Mouse (Mus musculus): ENCODE measurements around the gene 2310030G06Rik.

2310030G06Rik gene

DNA sequence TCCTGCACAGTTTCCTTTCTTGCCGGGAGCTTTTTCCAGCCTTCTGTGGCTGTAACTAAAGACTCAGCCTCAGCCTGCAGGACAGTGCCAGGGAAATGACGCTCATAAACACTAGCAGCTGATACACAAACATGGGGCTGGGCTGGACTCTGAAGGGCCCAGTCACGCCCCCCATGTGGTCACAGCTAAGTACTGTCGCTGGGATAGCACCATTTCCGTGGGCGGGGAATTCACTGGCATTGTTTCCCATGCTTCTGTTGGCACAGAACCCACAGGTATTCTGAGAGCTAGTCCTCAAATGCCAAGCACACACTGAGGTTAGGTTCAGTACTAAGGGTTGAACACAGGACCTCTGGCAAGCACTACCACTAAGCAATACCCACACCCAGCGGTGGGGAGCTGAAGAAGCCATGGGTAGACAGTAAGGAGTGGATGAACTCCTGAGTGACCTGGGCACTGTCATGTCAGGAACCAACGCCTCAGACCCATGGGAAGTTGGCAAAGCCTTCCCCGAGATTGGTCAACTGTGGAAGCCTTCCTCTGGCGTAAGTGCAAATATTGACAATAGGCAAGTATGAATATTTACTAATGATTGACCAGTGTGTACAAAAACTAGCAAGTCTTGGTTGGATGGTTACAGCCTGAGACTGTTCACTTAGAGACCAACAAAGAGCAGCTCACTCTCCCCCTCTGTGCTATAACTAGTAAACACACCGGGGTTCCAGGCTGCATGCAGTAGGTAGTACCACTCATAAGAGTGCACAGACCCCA is 45.2 kb downstream of the 2310030G06Rik start:
- in situ Hi-C loops (cut with MboI, MseI): no loop called here

DNA sequence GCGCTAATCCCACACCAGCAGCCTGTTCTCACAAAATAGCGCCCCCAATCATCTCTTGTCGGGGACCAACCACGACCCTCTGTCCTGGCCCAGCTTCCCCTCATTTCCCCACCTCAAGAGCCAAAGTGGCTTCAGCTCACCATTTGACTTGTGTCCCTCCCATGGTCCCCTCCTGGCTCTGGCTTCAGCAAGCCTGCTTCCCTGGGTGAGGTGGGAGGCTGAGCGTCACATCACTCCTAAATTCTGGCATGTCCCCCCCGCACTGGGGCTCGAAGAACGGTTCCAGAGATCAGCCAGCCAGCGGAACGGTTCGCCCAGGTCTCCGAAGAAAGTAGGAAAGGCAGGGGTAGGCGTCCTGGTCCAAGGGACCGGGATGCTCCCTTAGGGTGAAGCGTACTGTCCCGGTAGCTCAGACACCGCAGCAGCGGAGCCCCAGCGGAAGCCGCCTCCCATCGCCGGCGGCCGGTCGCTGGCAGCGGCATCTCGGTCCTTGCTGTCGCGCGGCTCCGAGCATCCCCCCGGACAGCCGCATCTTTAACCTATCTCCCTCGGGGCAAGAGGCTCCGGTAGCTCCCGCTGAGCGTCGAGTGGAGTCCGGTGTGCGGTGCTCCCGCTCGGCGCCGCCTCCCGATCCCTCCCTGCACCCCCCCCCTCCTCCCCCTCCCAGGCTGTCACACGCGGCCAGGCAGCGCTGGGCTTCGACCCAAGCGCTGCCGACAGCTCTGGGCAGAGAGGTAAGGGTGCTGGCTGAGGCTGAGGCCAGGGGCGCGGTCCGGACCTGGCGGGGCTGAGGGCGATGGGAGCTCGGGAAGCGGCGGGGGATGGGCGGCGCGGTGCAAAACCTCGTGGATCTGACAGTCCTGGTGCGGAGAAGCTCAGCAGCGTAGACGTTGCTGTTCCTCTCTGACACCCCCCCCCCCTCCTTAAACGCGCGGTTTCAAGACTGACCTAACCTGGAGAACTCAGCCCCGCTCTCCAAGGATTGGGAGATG is 47.6 kb downstream of the 2310030G06Rik start:
- in situ Hi-C loops (cut with MboI, MseI): loop anchor here (5.0 kb wide), 2 partner anchors 39 to 69 kb away; partner anchors contain the start of genes Dixdc1 and Fdxacb1

DNA sequence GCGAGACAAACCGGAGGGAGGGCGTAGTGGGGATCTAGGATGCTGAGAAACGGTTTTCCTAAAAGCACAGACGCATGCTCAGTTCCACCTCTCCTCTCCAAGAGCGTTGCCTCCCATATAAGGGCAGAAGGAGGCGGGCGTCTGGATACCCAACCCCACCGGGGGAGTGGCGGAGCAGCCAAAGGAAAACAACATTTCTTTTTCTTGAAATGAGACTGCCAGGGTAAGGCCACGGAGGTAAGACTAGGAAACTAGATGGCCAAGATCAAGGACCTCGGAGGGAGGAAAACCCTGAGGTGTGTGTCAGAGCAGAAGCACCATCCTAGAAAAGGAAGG is 48.7 kb downstream of the 2310030G06Rik start:
- in situ Hi-C loops (cut with MboI, MseI): loop anchor here (5.0 kb wide), 2 partner anchors 40 to 70 kb away; partner anchors contain the start of genes Dixdc1 and Fdxacb1

DNA sequence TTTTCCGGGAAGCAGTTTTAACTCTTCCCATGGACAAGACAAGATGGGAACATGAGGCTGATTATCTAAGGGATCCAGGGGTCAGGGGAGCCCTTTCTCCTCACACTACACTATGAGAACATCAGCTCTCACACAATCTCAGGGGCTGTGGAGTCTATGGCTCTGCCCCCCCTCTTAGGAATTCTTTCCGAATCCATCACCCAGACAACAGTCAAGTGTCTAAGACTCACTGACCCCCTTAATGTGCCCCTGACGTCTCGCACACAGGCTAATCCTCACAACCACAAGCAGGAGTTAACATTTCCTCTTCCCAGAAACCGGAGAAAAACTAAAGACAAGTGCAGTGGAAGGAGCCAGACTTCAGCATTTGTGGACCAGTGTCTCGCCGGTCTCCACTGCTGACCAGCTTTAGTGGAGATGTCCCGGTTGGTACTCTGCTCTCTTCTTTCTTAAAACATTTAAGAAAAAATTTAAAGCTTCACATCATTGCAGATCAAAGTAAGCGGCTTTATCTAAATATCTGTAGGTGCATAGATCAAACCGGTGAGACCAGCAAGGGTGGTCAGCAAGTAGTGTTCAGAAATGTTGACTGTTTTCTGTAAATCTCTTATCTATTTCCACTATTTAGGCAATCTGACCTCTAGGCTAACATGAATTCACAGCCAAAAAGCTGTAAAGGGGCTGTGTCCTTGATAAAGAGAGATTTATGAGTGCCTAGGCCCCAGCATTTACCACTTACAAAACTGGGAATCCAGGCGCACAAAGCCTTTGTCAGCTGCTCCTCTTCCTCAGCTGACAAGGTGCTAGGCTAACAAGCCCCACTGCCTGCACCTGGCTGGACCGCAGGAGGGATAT is 49.3 kb downstream of the 2310030G06Rik start:
- in situ Hi-C loops (cut with MboI, MseI): loop anchor here (5.0 kb wide), 2 partner anchors 40 to 70 kb away; partner anchors contain the start of genes Dixdc1 and Fdxacb1

DNA sequence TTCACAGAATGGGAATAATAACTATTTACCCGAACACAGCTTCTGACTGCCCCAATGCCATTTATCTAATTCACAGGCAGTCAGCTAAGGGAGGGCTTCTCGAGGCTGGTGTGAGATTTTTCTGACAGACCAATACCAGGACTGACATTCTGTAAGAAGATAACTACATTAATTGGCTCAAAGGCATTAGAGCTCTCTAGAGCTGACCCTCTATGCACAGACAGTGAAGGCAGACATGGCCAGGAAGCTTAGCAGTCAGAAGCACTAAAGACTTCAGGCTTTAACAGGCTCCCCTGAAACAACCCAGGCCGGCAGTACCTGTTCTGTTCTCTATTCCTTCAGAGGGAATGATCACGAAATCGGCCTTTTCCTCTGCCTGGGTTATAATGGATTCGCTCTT is 51.2 kb downstream of the 2310030G06Rik start:
- in situ Hi-C loops (cut with MboI, MseI): loop anchor here (5.0 kb wide), 2 partner anchors 42 to 72 kb away; partner anchors contain the start of genes Dixdc1 and Fdxacb1

DNA sequence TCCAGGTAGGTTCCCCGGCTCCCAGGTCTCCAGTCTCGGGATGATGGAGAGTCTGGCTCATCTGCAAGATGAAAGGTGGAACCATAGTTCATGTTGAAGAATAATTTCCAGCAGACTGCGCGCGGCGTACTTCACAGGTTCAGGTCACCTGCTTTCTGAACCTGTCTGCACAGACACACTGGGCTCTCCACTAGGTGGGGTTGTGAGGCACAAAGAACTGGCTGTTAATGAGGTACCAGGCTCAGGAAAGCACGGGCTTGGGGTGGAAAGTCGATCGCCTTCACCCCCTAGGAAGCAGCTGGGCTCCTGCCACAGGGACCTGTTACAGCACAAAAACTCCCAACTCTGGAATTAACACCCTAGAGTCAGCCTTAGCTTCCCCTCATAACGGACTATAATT is 52.7 kb downstream of the 2310030G06Rik start:
- in situ Hi-C loops (cut with MboI, MseI): no loop called here

DNA sequence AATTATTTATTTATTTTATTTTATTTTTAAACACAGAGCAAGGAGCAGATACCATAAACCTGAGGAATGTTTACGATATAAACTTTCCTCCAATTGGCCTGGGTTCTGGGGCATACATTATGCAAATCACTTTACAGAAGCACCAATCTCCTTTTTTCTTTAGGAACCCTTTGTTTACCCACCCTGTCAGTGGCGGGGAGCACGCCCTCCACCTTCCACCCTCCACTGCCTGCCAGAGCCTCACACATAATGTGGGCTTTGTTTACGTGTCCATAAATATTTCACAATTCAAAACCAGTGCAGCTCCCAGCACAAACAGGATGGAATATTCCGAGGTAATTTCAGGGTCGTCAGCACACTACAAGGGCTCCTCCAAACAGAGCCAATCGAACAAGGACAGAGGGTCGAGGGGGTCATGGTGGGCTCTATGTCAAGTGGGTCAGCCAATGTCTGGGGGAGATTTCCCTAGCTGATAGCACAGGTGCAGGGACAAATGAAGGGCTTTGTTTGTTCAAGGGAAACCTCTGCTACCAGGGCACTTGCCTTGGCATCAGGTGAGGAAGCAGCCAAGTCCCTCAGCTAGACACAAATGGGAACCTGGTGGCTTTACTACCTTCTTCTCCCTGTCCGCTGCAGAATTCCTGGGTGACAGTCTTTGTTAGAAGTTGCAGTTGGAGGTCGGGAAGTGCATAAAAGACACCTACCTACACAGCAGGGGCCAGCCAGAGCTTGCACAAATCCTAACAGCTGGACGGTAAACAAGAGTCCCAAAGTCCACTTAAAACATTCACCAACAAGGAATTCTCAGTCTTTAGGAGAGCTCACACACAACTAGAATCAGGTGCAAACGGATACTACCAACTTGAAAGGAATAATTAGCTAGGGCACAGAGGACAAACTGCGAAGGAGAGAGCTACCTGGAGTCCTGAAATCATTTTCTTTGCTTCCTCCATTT is 53.4 kb downstream of the 2310030G06Rik start:
- in situ Hi-C loops (cut with MboI, MseI): no loop called here

All from regulatory T cell (primary cell).